Mouse (Mus musculus): ENCODE data around the gene Gatd1.

Gene Gatd1

GRCm38 (mm10) chr7:141441460-141441859, 27.5 kb upstream of the Gatd1 start:
- no peak for DNase-seq

DNA sequence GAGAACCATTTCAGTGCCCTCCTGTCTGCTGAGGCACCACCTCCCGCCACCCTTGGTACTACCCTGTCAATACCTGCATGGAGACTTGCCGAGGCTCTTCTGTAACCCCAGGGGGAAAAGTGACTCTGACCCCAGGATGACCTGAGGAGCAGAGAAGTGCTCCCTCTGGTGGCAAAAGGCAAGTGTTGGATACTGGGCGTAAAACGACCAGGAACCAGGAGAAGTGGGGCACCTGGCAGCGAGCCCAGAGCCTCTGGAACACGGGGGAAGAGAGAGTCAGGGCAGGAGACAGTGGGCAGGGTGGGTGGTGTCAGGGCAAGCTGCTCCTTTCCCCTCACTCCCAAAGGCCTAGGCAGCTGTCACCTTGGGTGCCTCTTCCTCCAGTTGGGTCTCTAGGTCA, 26.7 kb upstream of the Gatd1 start:
- peak; percentile 15 to 41 for DNase-seq

DNA sequence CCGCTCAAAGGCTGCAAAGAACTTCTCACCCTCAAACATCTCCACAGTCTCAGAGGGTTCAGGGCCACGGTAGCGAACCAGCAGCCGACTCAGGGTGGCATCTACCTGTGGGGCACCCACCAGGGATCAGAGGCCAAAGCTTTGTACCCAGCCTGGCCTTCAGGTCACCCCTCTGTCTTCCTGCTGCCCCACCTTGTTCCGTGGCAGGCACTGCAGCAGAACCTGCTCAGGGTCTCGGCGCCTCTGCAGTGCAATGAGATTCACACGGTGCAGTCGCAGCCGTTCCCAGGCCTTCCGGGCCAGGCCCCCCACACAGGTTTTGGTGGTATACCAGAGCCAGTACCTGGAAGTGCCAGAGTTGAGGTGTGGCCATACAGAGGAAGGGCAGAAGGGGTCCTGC, 25.9 kb upstream of the Gatd1 start:
- no peak for DNase-seq

GRCm38 (mm10) chr7:141439140-141439679, 25.3 kb upstream of the Gatd1 start:
- DNase-seq, result no peak

- DNase-seq, result no peak
Observed at GRCm38 (mm10) chr7:141438201-141438968, 24.4 kb upstream of the Gatd1 start.

- DNase-seq, result peak; percentile 73 to 83
Observed at GRCm38 (mm10) chr7:141437178-141438120, 23.5 kb upstream of the Gatd1 start, which contains the start of gene Slc25a22. Gene Slc25a22 (minus strand): TSS chr7:141437892.

GRCm38 (mm10) chr7:141436523-141436892, 22.6 kb upstream of the Gatd1 start:
- no peak for DNase-seq

- DNase-seq, result no peak
Observed at GRCm38 (mm10) chr7:141435856-141436522, 22.1 kb upstream of the Gatd1 start.

DNA sequence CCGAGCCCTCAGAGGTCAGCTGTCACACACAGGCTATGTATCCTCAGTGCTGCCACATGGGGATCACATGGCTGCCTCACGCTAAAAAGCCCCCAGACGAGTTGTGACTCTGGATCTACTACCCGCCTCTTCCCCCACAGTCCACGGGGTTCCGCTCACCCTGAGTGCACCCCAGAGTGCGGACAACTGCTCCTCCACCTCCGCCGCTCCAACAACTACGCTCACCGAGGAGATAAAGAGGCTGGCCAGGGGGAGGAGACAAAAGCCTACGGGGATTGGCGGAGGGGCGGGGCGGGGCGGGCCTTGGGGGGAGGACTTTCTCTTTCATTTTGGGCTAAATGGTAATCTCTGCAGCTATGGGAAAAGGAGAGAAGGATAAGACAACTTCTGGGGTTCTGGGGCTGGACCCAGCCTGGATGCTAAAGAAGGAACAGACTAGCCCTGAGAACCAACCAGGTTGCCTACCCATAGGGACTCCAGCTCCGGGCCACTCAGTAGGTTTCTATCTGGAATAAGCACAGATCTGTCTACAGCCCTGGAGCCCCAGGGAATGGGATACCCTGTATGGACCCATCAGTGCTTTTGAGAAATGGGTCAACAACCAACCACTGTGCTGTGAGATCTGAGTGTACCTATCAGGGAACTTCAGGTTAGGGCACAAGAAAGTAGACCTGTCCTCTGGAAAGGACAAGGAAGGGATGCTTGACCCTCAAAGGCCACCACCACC, 21.4 kb upstream of the Gatd1 start:
- peak; percentile 40 to 56 for DNase-seq

GRCm38 (mm10) chr7:141434464-141434863, 20.5 kb upstream of the Gatd1 start:
- DNase-seq, result no peak

DNA sequence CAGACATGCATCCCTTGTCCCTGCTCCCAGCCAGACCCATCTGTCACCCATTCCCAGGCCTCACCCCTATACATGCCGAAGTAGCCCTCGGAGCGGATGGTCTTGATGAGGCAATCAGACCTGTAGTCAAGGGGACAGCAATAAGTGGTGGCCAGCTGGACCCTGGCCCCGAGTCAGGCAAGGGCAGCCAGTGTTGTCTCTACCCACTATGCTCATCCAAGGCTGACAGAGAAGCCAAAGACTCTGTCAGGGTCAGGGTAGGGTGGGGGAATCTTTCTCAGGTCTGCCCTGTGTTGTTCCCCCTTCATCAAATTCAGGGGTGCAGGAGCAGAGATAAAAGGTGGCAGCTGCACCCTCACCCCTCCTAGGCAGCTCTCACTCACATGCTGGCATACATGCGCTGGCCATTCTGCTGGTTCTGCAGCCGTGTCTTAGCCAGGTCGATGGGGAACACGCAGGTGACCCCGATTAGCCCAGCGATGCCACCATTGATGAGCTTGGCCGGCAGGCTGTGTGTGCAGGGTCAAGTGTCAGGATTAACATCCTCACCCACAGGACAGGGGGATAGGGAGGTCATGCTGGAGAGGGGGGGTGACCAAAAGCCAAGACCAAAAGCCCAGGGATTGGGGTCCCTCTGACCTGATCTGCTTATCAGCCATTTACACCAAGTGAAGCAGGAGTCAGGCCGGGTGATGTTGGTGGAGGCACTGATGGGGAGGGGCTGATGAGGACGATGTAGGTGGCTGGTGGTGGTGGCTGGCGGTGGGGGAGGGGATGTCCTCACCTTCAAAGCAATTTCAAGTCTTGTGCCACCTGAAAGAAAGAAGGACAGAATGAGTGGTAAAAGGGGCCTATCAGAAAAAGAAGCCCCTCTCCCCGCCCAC, 19.8 kb upstream of the Gatd1 start:
- DNase-seq, result no peak

GRCm38 (mm10) chr7:141432741-141433516, 19.0 kb upstream of the Gatd1 start:
- DNase-seq, result no peak

- no peak for DNase-seq
Observed at GRCm38 (mm10) chr7:141432186-141432611, 18.3 kb upstream of the Gatd1 start.

DNA sequence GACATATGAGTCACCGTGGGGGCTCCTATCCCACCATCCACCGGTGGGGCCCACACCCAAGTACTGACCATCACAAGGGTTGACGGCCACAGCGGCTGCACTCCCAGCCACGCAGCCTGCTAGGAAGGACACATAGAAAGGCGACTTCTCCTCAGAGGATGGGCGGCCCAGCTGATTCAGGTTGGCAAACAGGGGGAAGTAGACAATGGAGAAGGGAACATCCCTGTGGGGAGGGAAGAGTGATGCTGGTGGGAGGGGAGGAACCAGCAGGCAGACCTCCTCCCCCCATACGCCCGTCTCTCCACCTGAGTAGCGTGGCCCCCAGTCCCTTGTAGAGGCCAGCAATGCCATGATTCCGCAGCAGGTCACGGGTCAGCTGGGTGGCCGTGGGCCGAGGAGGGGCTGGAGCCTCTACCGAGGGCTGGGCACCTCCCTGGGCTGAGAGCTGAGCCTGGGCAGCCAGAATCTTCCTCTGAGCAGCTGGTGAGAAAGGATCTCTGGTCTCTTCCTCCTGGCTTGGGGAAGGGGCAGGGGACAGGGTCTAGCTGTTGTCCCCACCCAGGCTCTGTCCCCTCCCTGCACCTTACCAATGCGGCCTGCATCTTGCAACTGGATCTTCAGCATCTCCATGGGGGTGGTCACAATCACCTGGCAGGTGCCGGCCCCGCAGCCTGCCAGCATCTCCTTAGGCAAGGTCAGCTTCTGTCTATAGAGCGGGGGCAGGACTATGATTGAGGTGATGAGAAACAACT, 17.7 kb upstream of the Gatd1 start:
- no peak for DNase-seq

- DNase-seq, result no peak
Observed at GRCm38 (mm10) chr7:141430585-141431240, 16.8 kb upstream of the Gatd1 start.

DNA sequence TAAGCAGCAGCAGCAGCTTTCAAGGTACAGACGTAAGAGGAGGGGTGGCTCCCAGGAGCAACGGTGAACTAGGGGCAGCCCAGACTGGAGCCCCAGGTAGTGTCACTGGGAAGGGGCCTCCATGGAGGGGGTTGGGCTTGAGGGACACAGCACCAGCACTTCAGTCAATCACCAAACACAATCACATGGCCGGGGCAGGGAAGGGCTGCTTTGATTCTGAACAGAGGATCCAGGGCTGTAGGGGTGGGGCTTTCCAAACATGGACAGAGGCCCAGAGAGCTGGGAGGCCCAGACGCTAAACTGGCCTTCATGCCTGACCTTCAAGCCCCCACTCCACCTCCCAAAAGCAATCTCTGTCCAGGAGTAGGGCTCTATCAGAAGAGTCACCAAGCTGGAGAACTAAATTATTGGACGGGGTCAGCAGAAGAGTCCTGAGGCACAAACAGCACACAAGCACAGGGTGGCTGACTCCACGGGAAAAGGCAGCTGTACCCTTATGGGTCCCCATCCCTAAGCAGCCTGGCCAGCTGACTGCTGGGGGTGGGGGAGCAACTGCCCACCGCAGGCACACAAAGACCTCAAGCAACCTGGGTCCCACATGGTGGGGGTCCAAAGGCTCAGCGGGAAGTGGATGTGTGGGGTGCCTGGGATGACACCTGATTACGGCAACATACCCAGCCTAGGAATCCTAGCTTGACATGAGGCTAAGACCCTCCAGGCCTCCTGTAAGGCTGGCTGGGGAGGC, 16.1 kb upstream of the Gatd1 start:
- DNase-seq, result no peak

GRCm38 (mm10) chr7:141429310-141429709, 15.4 kb upstream of the Gatd1 start, which contains the start of gene Cend1:
Gene Cend1 (minus strand): TSS chr7:141429491.
- DNase-seq, result no peak

DNA sequence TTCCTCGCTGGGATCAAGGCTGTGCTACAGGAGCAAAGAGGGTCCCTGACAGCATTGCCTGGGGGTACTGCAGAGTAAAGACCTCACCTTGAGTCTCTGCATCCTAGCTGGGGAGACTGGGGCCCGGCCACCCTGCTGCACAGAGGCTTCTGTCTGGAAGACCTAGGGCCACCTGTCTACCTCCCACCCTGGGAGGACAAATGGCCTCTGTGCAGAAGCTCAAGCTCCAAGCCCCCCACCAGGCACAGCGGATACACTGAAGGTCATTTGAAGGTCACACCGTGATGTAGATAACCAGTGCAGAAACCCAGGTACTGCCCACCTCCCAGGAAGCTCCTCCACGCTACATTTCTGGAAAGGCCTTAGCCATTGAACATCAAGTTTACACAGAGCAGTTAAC, 14.8 kb upstream of the Gatd1 start:
- DNase-seq, result no peak
